In genomic region chr4:59321181-59322008, GRCm38 (mm10) we compare ENCODE assay signal across 17 mouse cellular contexts.
DNase-seq lines count a peak whose midpoint lies in the region; ATAC-seq and TF ChIP-seq lines count a peak whose summit lies in the region.
"Had no signal": no experiment of that assay in that cellular context is flagged by ENCODE, and none has a peak within 500 bp of the region (broad histone marks: within the 10 kb centered on the region; RNA-seq: fewer than 3 reads in every experiment).

No protein-coding gene starts in this region.

- TF ChIP-seq POLR2A in brain, embryonic 14.5 days (IDR thresholded peaks at IDR 0.05; ENCODE audit: borderline replicate concordance, extremely low read depth, insufficient read depth, insufficient read length, poor library complexity, severe bottlenecking): no peak
- TF ChIP-seq POLR2A in embryonic fibroblast, embryonic 13.5 days (IDR thresholded peaks at IDR 0.05; ENCODE audit: low read depth, low read length): no peak

- 0 out of 2 replicates have a peak, but pooled peaks have one; percentile 38 for ATAC-seq in lung, embryonic 14.5 days (ENCODE audit: insufficient read depth)
- peak; percentile 50; the same call in 1 of the 2 replicates for ATAC-seq in midbrain, embryonic 13.5 days
- ATAC-seq: activated CD4-positive, CD25-positive, alpha-beta regulatory T cell, adult 4 months had no signal

- WGBS in lung, embryonic 14.5 days: 70% methylated on average over 12 of the region's 12 CpGs
- WGBS in midbrain, embryonic 13.5 days: 43% methylated on average over 12 of the region's 12 CpGs

- no peaks in the 10 kb centered on the region for H3K36me3 ChIP-seq in lung, embryonic 14.5 days (ENCODE audit: insufficient read depth)
- H3K36me3 ChIP-seq in midbrain, embryonic 13.5 days: no peaks in the 10 kb centered on the region
- H3K36me3 ChIP-seq: neural tube, embryonic 15.5 days had no signal

- no peak for TF ChIP-seq CTCF in lung, embryonic 14.5 days (IDR thresholded peaks at IDR 0.05; ENCODE audit: low read depth)
- no peak for TF ChIP-seq CTCF in brain, embryonic 14.5 days (IDR thresholded peaks at IDR 0.05; ENCODE audit: borderline replicate concordance, extremely low read depth, insufficient read depth, insufficient read length)
- TF ChIP-seq CTCF in embryonic fibroblast, embryonic 13.5 days (IDR thresholded peaks at IDR 0.05; ENCODE audit: borderline replicate concordance, insufficient read depth, low read length): no peak

- H3K27ac ChIP-seq in lung, embryonic 14.5 days (ENCODE audit: low read depth): no peak overlapping the region
- peak overlapping the region; percentile 92 for H3K27ac ChIP-seq in embryonic fibroblast, embryonic 13.5 days (ENCODE audit: insufficient read depth, low read length)
- no peak overlapping the region for H3K27ac ChIP-seq in midbrain, embryonic 13.5 days
- H3K27ac ChIP-seq: heart, embryonic 10.5 days; macrophage; neural tube, embryonic 15.5 days; stomach, postnatal 0 days had no signal

- no peak overlapping the region for H3K4me2 ChIP-seq in lung, embryonic 14.5 days
- no peak overlapping the region for H3K4me2 ChIP-seq in midbrain, embryonic 13.5 days (replicated peaks)
- H3K4me2 ChIP-seq: neural tube, embryonic 15.5 days had no signal

- no peak overlapping the region for H3K4me3 ChIP-seq in lung, embryonic 14.5 days (ENCODE audit: low read depth, low read length)
- H3K4me3 ChIP-seq in embryonic fibroblast, embryonic 13.5 days (ENCODE audit: insufficient read depth, low read length): no peak overlapping the region
- H3K4me3 ChIP-seq in midbrain, embryonic 13.5 days (replicated peaks): no peak overlapping the region
- H3K4me3 ChIP-seq: heart, embryonic 10.5 days; neural tube, embryonic 15.5 days had no signal

- DNase-seq in lung, embryonic 14.5 days: peak; percentile 78
- no peak for DNase-seq in lung, postnatal 36 days
- peak; percentile 67 for DNase-seq in brain, embryonic 14.5 days (ENCODE audit: low read depth)
- DNase-seq in urinary bladder, postnatal 14 days (ENCODE audit: low spot score): no peak
- DNase-seq in adrenal gland, postnatal 36 days: no peak
- DNase-seq: cerebellum, postnatal 14 days; gastrocnemius, postnatal 14 days; heart, postnatal 14 days; lung, adult 18-20 months had no signal

- H3K27me3 ChIP-seq in lung, embryonic 14.5 days (ENCODE audit: insufficient read depth, low read length): no peaks in the 10 kb centered on the region
- H3K27me3 ChIP-seq in midbrain, embryonic 13.5 days: no peaks in the 10 kb centered on the region
- H3K27me3 ChIP-seq: CH12.LX; neural tube, embryonic 15.5 days had no signal

- peaks cover 13% of the 10 kb centered on the region for H3K4me1 ChIP-seq in lung, embryonic 14.5 days (ENCODE audit: insufficient read depth)
- peaks cover 42% of the 10 kb centered on the region for H3K4me1 ChIP-seq in embryonic fibroblast, embryonic 13.5 days (ENCODE audit: control insufficient read depth, insufficient read depth, low read length)
- H3K4me1 ChIP-seq in midbrain, embryonic 13.5 days (replicated peaks): peaks cover 6% of the 10 kb centered on the region

- no peaks in the 10 kb centered on the region for H3K9me3 ChIP-seq in lung, embryonic 14.5 days (ENCODE audit: low read depth, low read length)
- no peaks in the 10 kb centered on the region for H3K9me3 ChIP-seq in midbrain, embryonic 13.5 days
- H3K9me3 ChIP-seq: heart, embryonic 10.5 days; neural tube, embryonic 15.5 days had no signal

- H3K9ac ChIP-seq in lung, embryonic 14.5 days: no peak overlapping the region
- no peak overlapping the region for H3K9ac ChIP-seq in midbrain, embryonic 13.5 days (replicated peaks)
- H3K9ac ChIP-seq: neural tube, embryonic 15.5 days had no signal

Comparison
In these comparisons a context has a peak if more than half of its experiments do, and no peak if none do; other contexts are left out.
1. DNase-seq: peak in lung, embryonic 14.5 days (single experiment) and brain, embryonic 14.5 days (single experiment); none in lung, postnatal 36 days (single experiment), urinary bladder, postnatal 14 days (single experiment) and adrenal gland, postnatal 36 days (0 of 2).